In the genomic region with DNA sequence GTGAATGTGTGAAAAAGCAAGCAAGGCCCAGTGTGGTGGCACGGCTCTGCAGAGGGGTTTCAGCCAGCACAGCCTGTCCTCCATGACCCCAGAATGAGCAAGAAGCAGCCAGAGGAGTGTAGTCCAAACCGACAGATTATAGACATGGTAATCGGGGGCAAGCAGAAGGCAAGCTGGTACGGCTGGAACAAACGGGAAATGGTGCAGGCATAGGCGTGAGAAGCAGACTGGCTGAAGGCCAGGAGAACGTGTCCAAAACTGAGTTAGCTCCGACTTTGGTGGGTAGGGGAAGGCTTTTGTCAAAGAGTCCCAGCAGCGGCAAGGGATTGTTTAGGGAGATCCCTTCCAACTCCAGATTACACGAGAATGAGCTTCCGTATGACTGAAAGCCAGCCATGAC, we compare ENCODE assay signal across 20 mouse cellular contexts. TPM values are rescaled to one million over a fixed set of nuclear protein-coding genes. Genes with fewer than 3 reads are reported as not detected.
DNase-seq lines count a peak whose midpoint lies in the region; ATAC-seq and TF ChIP-seq lines count a peak whose summit lies in the region.
"Had no signal": no experiment of that assay in that cellular context is flagged by ENCODE, and none has a peak within 500 bp of the region (broad histone marks: within the 10 kb centered on the region; RNA-seq: fewer than 3 reads in every experiment).

No protein-coding gene starts in this region.

- H3K4me1 ChIP-seq in forebrain, embryonic 14.5 days (ENCODE audit: control insufficient read depth, insufficient read depth, low read length), result peaks cover 8% of the 10 kb centered on the region
- peaks cover 7% of the 10 kb centered on the region; the same call in 1 of the 2 replicates for H3K4me1 ChIP-seq in forebrain, embryonic 12.5 days
- peaks cover 7% of the 10 kb centered on the region; the same call in 1 of the 2 replicates for H3K4me1 ChIP-seq in hindbrain, postnatal 0 days (ENCODE audit: insufficient read depth, low read length)
- peaks cover 5% of the 10 kb centered on the region; the same call in 1 of the 2 replicates for H3K4me1 ChIP-seq in hindbrain, embryonic 13.5 days (replicated peaks)
- H3K4me1 ChIP-seq in lung, embryonic 14.5 days (ENCODE audit: insufficient read depth), result peaks cover 7% of the 10 kb centered on the region; the same call in 1 of the 2 replicates
- H3K4me1 ChIP-seq in lung, adult 2 months (ENCODE audit: control insufficient read depth, insufficient read depth, low read length), result no peaks in the 10 kb centered on the region; the same call in 1 of the 2 replicates
- H3K4me1 ChIP-seq: embryonic facial prominence, embryonic 13.5 days had no signal

- H3K4me3 ChIP-seq in forebrain, embryonic 14.5 days (ENCODE audit: low read depth, low read length), result no peak overlapping the region
- H3K4me3 ChIP-seq in forebrain, embryonic 12.5 days (replicated peaks), result no peak overlapping the region
- H3K4me3 ChIP-seq in hindbrain, postnatal 0 days (ENCODE audit: low read length), result no peak overlapping the region
- no peak overlapping the region for H3K4me3 ChIP-seq in hindbrain, embryonic 13.5 days
- H3K4me3 ChIP-seq in lung, embryonic 14.5 days (ENCODE audit: low read depth, low read length), result no peak overlapping the region
- no peak overlapping the region for H3K4me3 ChIP-seq in lung, adult 2 months (replicated peaks; ENCODE audit: extremely low read depth, low read depth, low read length)
- H3K4me3 ChIP-seq: embryonic facial prominence, embryonic 13.5 days; erythroblast, embryonic 14.5 days had no signal

- H3K36me3 ChIP-seq in forebrain, embryonic 14.5 days (ENCODE audit: control insufficient read depth, insufficient read depth, low read length), result no peaks in the 10 kb centered on the region
- H3K36me3 ChIP-seq in forebrain, embryonic 12.5 days (replicated peaks), result no peaks in the 10 kb centered on the region
- H3K36me3 ChIP-seq in hindbrain, postnatal 0 days (ENCODE audit: insufficient read depth, low read length), result no peaks in the 10 kb centered on the region
- H3K36me3 ChIP-seq in hindbrain, embryonic 13.5 days, result no peaks in the 10 kb centered on the region
- no peaks in the 10 kb centered on the region for H3K36me3 ChIP-seq in lung, embryonic 14.5 days (ENCODE audit: insufficient read depth)
- H3K36me3 ChIP-seq: embryonic facial prominence, embryonic 13.5 days had no signal

- H3K4me2 ChIP-seq in forebrain, embryonic 14.5 days (ENCODE audit: low read length), result no peak overlapping the region
- no peak overlapping the region for H3K4me2 ChIP-seq in forebrain, embryonic 12.5 days
- H3K4me2 ChIP-seq in hindbrain, postnatal 0 days (ENCODE audit: low read depth, low read length), result no peak overlapping the region
- H3K4me2 ChIP-seq in hindbrain, embryonic 13.5 days, result no peak overlapping the region
- H3K4me2 ChIP-seq in lung, embryonic 14.5 days, result no peak overlapping the region
- H3K4me2 ChIP-seq: embryonic facial prominence, embryonic 13.5 days; heart, embryonic 11.5 days had no signal

- H3K27me3 ChIP-seq in forebrain, embryonic 14.5 days (replicated peaks; ENCODE audit: control insufficient read depth, insufficient read depth, low read length), result no peaks in the 10 kb centered on the region
- H3K27me3 ChIP-seq in forebrain, embryonic 12.5 days, result no peaks in the 10 kb centered on the region
- no peaks in the 10 kb centered on the region for H3K27me3 ChIP-seq in hindbrain, postnatal 0 days (ENCODE audit: insufficient read depth, low read length)
- H3K27me3 ChIP-seq in hindbrain, embryonic 13.5 days, result no peaks in the 10 kb centered on the region
- no peaks in the 10 kb centered on the region for H3K27me3 ChIP-seq in lung, embryonic 14.5 days (ENCODE audit: insufficient read depth, low read length)
- H3K27me3 ChIP-seq: embryonic facial prominence, embryonic 13.5 days; Patski had no signal

- TF ChIP-seq CTCF in hindbrain, postnatal 0 days (IDR thresholded peaks at IDR 0.05; ENCODE audit: low read depth), result no peak
- TF ChIP-seq CTCF in lung, embryonic 14.5 days (IDR thresholded peaks at IDR 0.05; ENCODE audit: low read depth), result no peak
- TF ChIP-seq CTCF in lung, adult 2 months (IDR thresholded peaks at IDR 0.05; ENCODE audit: insufficient read depth, low read length), result no peak
- no peak for TF ChIP-seq CTCF in brain, embryonic 14.5 days (IDR thresholded peaks at IDR 0.05; ENCODE audit: borderline replicate concordance, extremely low read depth, insufficient read depth, insufficient read length)

- WGBS in forebrain, embryonic 14.5 days, result 70% methylated on average over 11 of the region's 11 CpGs
- WGBS in forebrain, embryonic 12.5 days, result 91% methylated on average over 11 of the region's 11 CpGs
- WGBS in hindbrain, postnatal 0 days, result 43% methylated on average over 11 of the region's 11 CpGs
- WGBS in hindbrain, embryonic 13.5 days, result 78% methylated on average over 11 of the region's 11 CpGs
- WGBS in lung, embryonic 14.5 days, result 41% methylated on average over 11 of the region's 11 CpGs
- WGBS in lung, adult 2 months, result 52% methylated on average over 11 of the region's 11 CpGs

- no peaks in the 10 kb centered on the region for H3K9me3 ChIP-seq in forebrain, embryonic 14.5 days (replicated peaks; ENCODE audit: control insufficient read depth, low read length)
- H3K9me3 ChIP-seq in forebrain, embryonic 12.5 days, result no peaks in the 10 kb centered on the region
- no peaks in the 10 kb centered on the region for H3K9me3 ChIP-seq in hindbrain, postnatal 0 days (ENCODE audit: low read length)
- no peaks in the 10 kb centered on the region for H3K9me3 ChIP-seq in hindbrain, embryonic 13.5 days
- H3K9me3 ChIP-seq in lung, embryonic 14.5 days (ENCODE audit: low read depth, low read length), result no peaks in the 10 kb centered on the region
- H3K9me3 ChIP-seq: embryonic facial prominence, embryonic 13.5 days had no signal

- no peak for TF ChIP-seq POLR2A in lung, adult 2 months (IDR thresholded peaks at IDR 0.05; ENCODE audit: borderline replicate concordance, extremely low read depth, low read depth, low read length)
- no peak for TF ChIP-seq POLR2A in brain, embryonic 14.5 days (IDR thresholded peaks at IDR 0.05; ENCODE audit: borderline replicate concordance, extremely low read depth, insufficient read depth, insufficient read length, poor library complexity, severe bottlenecking)

- H3K27ac ChIP-seq in forebrain, embryonic 14.5 days (ENCODE audit: low read depth, low read length), result no peak overlapping the region
- no peak overlapping the region for H3K27ac ChIP-seq in forebrain, embryonic 12.5 days
- no peak overlapping the region for H3K27ac ChIP-seq in hindbrain, postnatal 0 days
- H3K27ac ChIP-seq in hindbrain, embryonic 13.5 days, result no peak overlapping the region
- no peak overlapping the region for H3K27ac ChIP-seq in lung, embryonic 14.5 days (ENCODE audit: low read depth)
- H3K27ac ChIP-seq: embryonic facial prominence, embryonic 13.5 days; kidney, postnatal 0 days; stomach, postnatal 0 days had no signal

- no peak overlapping the region for H3K9ac ChIP-seq in forebrain, embryonic 14.5 days (ENCODE audit: low read length)
- no peak overlapping the region for H3K9ac ChIP-seq in forebrain, embryonic 12.5 days
- H3K9ac ChIP-seq in hindbrain, postnatal 0 days (replicated peaks; ENCODE audit: low read length), result no peak overlapping the region
- no peak overlapping the region for H3K9ac ChIP-seq in hindbrain, embryonic 13.5 days
- no peak overlapping the region for H3K9ac ChIP-seq in lung, embryonic 14.5 days
- H3K9ac ChIP-seq: embryonic facial prominence, embryonic 13.5 days had no signal

- DNase-seq in forebrain, embryonic 14.5 days (ENCODE audit: low spot score), result peak; percentile 49
- DNase-seq in hindbrain, postnatal 0 days (ENCODE audit: low spot score), result peak; percentile 54
- peak; percentile 53 for DNase-seq in lung, embryonic 14.5 days
- DNase-seq in lung, adult 2 months, result no peak
- peak; percentile 65 for DNase-seq in brain, embryonic 14.5 days (ENCODE audit: low read depth)
- DNase-seq in frontal cortex, postnatal 25 days (ENCODE audit: low spot score in 2 of 2), result no peak
- DNase-seq: adrenal gland, postnatal 36 days; cerebellum, adult 11 months; cerebellum, postnatal 25 days; embryo, embryonic 11 days; kidney, adult 2 months; thymus, adult 2 months had no signal

- no peak for ATAC-seq in forebrain, embryonic 14.5 days
- no peak for ATAC-seq in forebrain, embryonic 12.5 days (ENCODE audit: low FRiP score)
- no peak for ATAC-seq in hindbrain, postnatal 0 days
- no peak for ATAC-seq in hindbrain, embryonic 13.5 days (ENCODE audit: low FRiP score)
- ATAC-seq in lung, embryonic 14.5 days (ENCODE audit: insufficient read depth), result no peak
- ATAC-seq: Patski had no signal

RNA-seq across cellular contexts. Expression of a gene that starts 44.1 kb away (rescaled TPM):
- 6.6 and 8.2 TPM in 2 replicates for polyA plus RNA-seq in forebrain, embryonic 14.5 days (2014; fragmentation: Nextera tagmentation; extraction: Ambion mirVana)
- 18.8 and 19.6 TPM in 2 replicates for polyA plus RNA-seq in forebrain, embryonic 12.5 days (2016; fragmentation: Nextera tagmentation; extraction: Ambion mirVana)
- 11.3 and 15.9 TPM in 2 replicates for total RNA-seq in hindbrain, postnatal 0 days (2014; rRNA removed)
- polyA plus RNA-seq in hindbrain, postnatal 0 days (2015; fragmentation: Nextera tagmentation; extraction: Ambion mirVana), result 7.8 and 7.9 TPM in 2 replicates
- 17.9 and 18.0 TPM in 2 replicates for polyA plus RNA-seq in hindbrain, embryonic 13.5 days (2015; fragmentation: Nextera tagmentation; extraction: Ambion mirVana)
- 27.9 and 29.9 TPM in 2 replicates for polyA plus RNA-seq in lung, embryonic 14.5 days (2014; fragmentation: Nextera tagmentation; extraction: Ambion mirVana)
- 22.3 and 24.5 TPM in 2 replicates for polyA plus RNA-seq in lung, adult 2 months (2012; rRNA removed)
- 13.8 and 17.0 TPM in 2 replicates for polyA plus RNA-seq in brain, embryonic 14.5 days (2012; rRNA removed)

Comparison
In these comparisons a context has a peak if more than half of its experiments do, and no peak if none do; other contexts are left out.
1. DNase-seq: peak in forebrain, embryonic 14.5 days (single experiment), hindbrain, postnatal 0 days (single experiment), lung, embryonic 14.5 days (single experiment) and brain, embryonic 14.5 days (single experiment); none in lung, adult 2 months (single experiment) and frontal cortex, postnatal 25 days (0 of 2).